ENCODE assay signal across 8 mouse cellular contexts in the genomic region with DNA sequence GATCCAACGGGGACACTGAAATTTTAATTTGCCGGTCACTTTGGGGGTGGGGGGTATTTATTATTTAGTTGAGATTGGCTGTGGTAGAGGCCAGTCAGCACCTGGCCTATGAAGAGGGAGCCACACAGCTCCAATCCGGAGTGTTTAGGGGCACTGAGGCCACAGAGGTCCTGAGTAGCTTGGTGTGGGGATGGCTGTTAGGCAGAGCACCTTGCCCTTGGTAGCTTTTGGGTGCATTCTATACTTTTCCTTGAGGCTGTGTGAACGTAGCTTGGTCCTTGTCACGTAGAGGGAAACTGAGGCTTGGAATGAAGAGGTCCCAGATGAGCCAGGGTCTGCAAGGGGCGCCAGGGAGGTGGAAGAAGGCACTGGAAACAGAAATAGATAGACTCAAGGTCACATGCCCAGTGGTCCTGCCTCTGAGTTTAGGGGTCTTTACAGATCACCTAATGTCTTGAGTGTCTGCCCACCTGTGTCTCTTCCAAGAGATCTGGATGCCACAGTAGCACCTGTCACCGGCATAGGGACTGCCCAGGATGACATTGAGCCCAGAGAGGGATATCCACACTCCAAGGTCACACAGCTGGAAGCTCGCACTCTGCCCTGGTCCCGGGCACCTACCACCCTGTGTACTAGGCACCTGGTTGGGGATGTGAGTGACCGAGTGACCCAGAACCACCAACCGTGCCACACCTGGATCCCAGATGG. TPM values are rescaled to one million over a fixed set of nuclear protein-coding genes. Genes with fewer than 3 reads are reported as not detected.
DNase-seq lines count a peak whose midpoint lies in the region; ATAC-seq and TF ChIP-seq lines count a peak whose summit lies in the region.

No protein-coding gene starts in this region.

- in situ Hi-C loops in ES-E14 (cut with MboI; ENCODE audit: low sequenced_read_pairs in 2 of 2, unreplicated experiment in 2 of 2): no loop called here

- peak overlapping the region; percentile 90 for H3K9ac ChIP-seq in ES-E14 (ENCODE audit: insufficient read depth, low read depth, low read length, poor library complexity, severe bottlenecking)
- peak overlapping the region; percentile 82 for H3K9ac ChIP-seq in forebrain, embryonic 16.5 days (replicated peaks; ENCODE audit: low read depth, low read length)
- peak overlapping the region; percentile 89 for H3K9ac ChIP-seq in liver, embryonic 16.5 days (ENCODE audit: low read depth, low read length)

- no peaks in the 10 kb centered on the region for H3K9me3 ChIP-seq in heart, embryonic 10.5 days
- no peaks in the 10 kb centered on the region for H3K9me3 ChIP-seq in ES-E14 (ENCODE audit: control insufficient read depth, insufficient read depth, low read depth, low read length)
- H3K9me3 ChIP-seq in forebrain, embryonic 16.5 days (ENCODE audit: control insufficient read depth, low read length): no peaks in the 10 kb centered on the region
- no peaks in the 10 kb centered on the region for H3K9me3 ChIP-seq in liver, embryonic 16.5 days (replicated peaks; ENCODE audit: control insufficient read depth, low read length)

- 60% methylated on average over 11 of the region's 11 CpGs for WGBS in heart, embryonic 10.5 days
- WGBS in forebrain, embryonic 16.5 days: 61% methylated on average over 11 of the region's 11 CpGs
- WGBS in liver, embryonic 16.5 days (ENCODE audit: insufficient replicate concordance): 43% methylated on average over 11 of the region's 11 CpGs

- no peak for ATAC-seq in forebrain, embryonic 16.5 days
- ATAC-seq in liver, embryonic 16.5 days (ENCODE audit: low read depth): no peak

- H3K4me1 ChIP-seq in heart, embryonic 10.5 days: peaks cover 86% of the 10 kb centered on the region
- peaks cover 3 to 37% of the 10 kb centered on the region in 2 experiments; a peak in 3 of 4 replicates for H3K4me1 ChIP-seq in ES-E14 (ENCODE audit: control insufficient read depth in 2 of 2, insufficient read depth in 2 of 2, low read length in 2 of 2, poor library complexity in 1 of 2)
- H3K4me1 ChIP-seq in forebrain, embryonic 16.5 days (replicated peaks; ENCODE audit: control insufficient read depth, insufficient read depth, low read length): peaks cover 52% of the 10 kb centered on the region
- H3K4me1 ChIP-seq in liver, embryonic 16.5 days (ENCODE audit: control insufficient read depth, low read depth, low read length): peaks cover 64% of the 10 kb centered on the region

- DNase-seq in heart, embryonic 10.5 days (ENCODE audit: low spot score): no peak
- DNase-seq in heart, adult 18-20 months: no peak
- DNase-seq in ES-E14 (ENCODE audit: low read depth, low spot score): no peak
- DNase-seq in thymus, postnatal 14 days: no peak
- DNase-seq in layer of hippocampus, postnatal 14 days (ENCODE audit: low spot score in 2 of 2): no peak
- DNase-seq in gastrocnemius, postnatal 4 days (ENCODE audit: low spot score in 2 of 2): no peak

- peak overlapping the region; percentile 93 for H3K4me3 ChIP-seq in heart, embryonic 10.5 days
- peak overlapping the region; percentile 90 to 91 for H3K4me3 ChIP-seq in ES-E14 (ENCODE audit: insufficient read depth in 1 of 2, low read depth in 1 of 2, low read length in 2 of 2, poor library complexity in 1 of 2, severe bottlenecking in 1 of 2)
- H3K4me3 ChIP-seq in forebrain, embryonic 16.5 days (replicated peaks; ENCODE audit: low read length): peak overlapping the region; percentile 70
- peak overlapping the region; percentile 93 for H3K4me3 ChIP-seq in liver, embryonic 16.5 days (ENCODE audit: low read depth, low read length)

- peaks cover 22% of the 10 kb centered on the region for H3K27me3 ChIP-seq in heart, embryonic 10.5 days (ENCODE audit: insufficient read depth, poor library complexity, severe bottlenecking)
- H3K27me3 ChIP-seq in forebrain, embryonic 16.5 days (replicated peaks; ENCODE audit: control insufficient read depth, insufficient read depth, low read length): peaks cover 16% of the 10 kb centered on the region
- H3K27me3 ChIP-seq in liver, embryonic 16.5 days (ENCODE audit: control insufficient read depth, insufficient read depth, low read depth, low read length): no peaks in the 10 kb centered on the region

- peak overlapping the region; percentile 98 for H3K27ac ChIP-seq in heart, embryonic 10.5 days
- H3K27ac ChIP-seq in ES-E14 (ENCODE audit: insufficient read depth, low read depth, low read length, poor library complexity, severe bottlenecking): peak overlapping the region; percentile 82; the same call in 1 of the 2 replicates
- no peak overlapping the region for H3K27ac ChIP-seq in forebrain, embryonic 16.5 days (ENCODE audit: low read length)
- H3K27ac ChIP-seq in liver, embryonic 16.5 days (ENCODE audit: low read length): peak overlapping the region; percentile 91

- H3K4me2 ChIP-seq in forebrain, embryonic 16.5 days (ENCODE audit: low read length): peak overlapping the region; percentile 87
- H3K4me2 ChIP-seq in liver, embryonic 16.5 days (ENCODE audit: low read depth, low read length): peak overlapping the region; percentile 93

- H3K36me3 ChIP-seq in heart, embryonic 10.5 days: peaks cover 18% of the 10 kb centered on the region
- H3K36me3 ChIP-seq in ES-E14 (ENCODE audit: control insufficient read depth, insufficient read depth, low read length, poor library complexity, severe bottlenecking): peaks cover 5% of the 10 kb centered on the region; the same call in 1 of the 2 replicates
- 0 out of 2 replicates have a peak, but pooled peaks cover 1% of the 10 kb centered on the region for H3K36me3 ChIP-seq in forebrain, embryonic 16.5 days (ENCODE audit: control insufficient read depth, insufficient read depth)
- H3K36me3 ChIP-seq in liver, embryonic 16.5 days (ENCODE audit: control insufficient read depth, insufficient read depth): peaks cover 10% of the 10 kb centered on the region

TF ChIP-seq in ES-E14, 5 proteins besides CTCF, POLR2A, EP300 and RAD21:
- TF ChIP-seq ZNF384 (IDR thresholded peaks at IDR 0.05; ENCODE audit: low read depth, low read length) (no peak), CHD2 (IDR thresholded peaks at IDR 0.05; ENCODE audit: low read depth, low read length) (no peak), MAFK (IDR thresholded peaks at IDR 0.05; ENCODE audit: insufficient read depth, low read depth, low read length) (no peak), HCFC1 (IDR thresholded peaks at IDR 0.05; ENCODE audit: borderline replicate concordance, insufficient read depth, low read length) (no peak), ZC3H11A (IDR thresholded peaks at IDR 0.05; ENCODE audit: borderline replicate concordance, low read depth, low read length) (no peak)

RNA-seq across cellular contexts. Expression of a gene that starts 4.0 kb away (rescaled TPM):
- polyA plus RNA-seq in heart, embryonic 10.5 days (2016; fragmentation: Nextera tagmentation; extraction: Ambion mirVana): 17.6 and 18.6 TPM in 2 replicates
- total RNA-seq in heart, adult 18-20 months (2021): 10 to 100 TPM; 33.8 to 34.9 TPM
- 15.7 and 30.1 TPM in 2 replicates for total RNA-seq in ES-E14 (2012; rRNA removed)
- 11.6 and 11.8 TPM in 2 replicates for polyA plus RNA-seq in forebrain, embryonic 16.5 days (2015; fragmentation: Nextera tagmentation; extraction: Ambion mirVana)
- 30.0 and 35.0 TPM in 2 replicates for polyA plus RNA-seq in liver, embryonic 16.5 days (2015; fragmentation: Nextera tagmentation; extraction: Ambion mirVana)
- 10 to 100 TPM; 61.6 to 63.6 TPM for total RNA-seq in layer of hippocampus, postnatal 14 days (2021)
- total RNA-seq in gastrocnemius, postnatal 4 days (2021): 10 to 100 TPM; 37.7 to 42.0 TPM

RNA-seq across cellular contexts. Expression of a gene that starts 28.7 kb away (rescaled TPM):
- polyA plus RNA-seq in heart, embryonic 10.5 days (2016; fragmentation: Nextera tagmentation; extraction: Ambion mirVana): 53.5 and 62.2 TPM in 2 replicates
- total RNA-seq in heart, adult 18-20 months (2021): 10 to 100 TPM; 16.5 to 16.9 TPM
- 37.8 and 50.7 TPM in 2 replicates for total RNA-seq in ES-E14 (2012; rRNA removed)
- 48.5 and 62.7 TPM in 2 replicates for polyA plus RNA-seq in forebrain, embryonic 16.5 days (2015; fragmentation: Nextera tagmentation; extraction: Ambion mirVana)
- 21.8 and 22.1 TPM in 2 replicates for polyA plus RNA-seq in liver, embryonic 16.5 days (2015; fragmentation: Nextera tagmentation; extraction: Ambion mirVana)
- total RNA-seq in layer of hippocampus, postnatal 14 days (2021): 10 to 100 TPM; 25.9 to 28.1 TPM
- 10 to 100 TPM; 22.1 to 22.5 TPM for total RNA-seq in gastrocnemius, postnatal 4 days (2021)

RNA-seq across cellular contexts. Expression of a gene that starts 33.3 kb away (rescaled TPM):
- 173 and 196 TPM in 2 replicates for polyA plus RNA-seq in heart, embryonic 10.5 days (2016; fragmentation: Nextera tagmentation; extraction: Ambion mirVana)
- total RNA-seq in heart, adult 18-20 months (2021): 100 to 1,000 TPM; 118 to 132 TPM
- 115 and 121 TPM in 2 replicates for total RNA-seq in ES-E14 (2012; rRNA removed)
- 210 and 213 TPM in 2 replicates for polyA plus RNA-seq in forebrain, embryonic 16.5 days (2015; fragmentation: Nextera tagmentation; extraction: Ambion mirVana)
- 93.8 and 100 TPM in 2 replicates for polyA plus RNA-seq in liver, embryonic 16.5 days (2015; fragmentation: Nextera tagmentation; extraction: Ambion mirVana)
- total RNA-seq in layer of hippocampus, postnatal 14 days (2021): 100 to 1,000 TPM; 132 to 134 TPM
- 100 to 1,000 TPM; 148 to 152 TPM for total RNA-seq in gastrocnemius, postnatal 4 days (2021)

RNA-seq across cellular contexts. Expression of a gene that starts 37.5 kb away (rescaled TPM):
- polyA plus RNA-seq in heart, embryonic 10.5 days (2016; fragmentation: Nextera tagmentation; extraction: Ambion mirVana): 447 and 460 TPM in 2 replicates
- total RNA-seq in heart, adult 18-20 months (2021): 1,000 to 10,000 TPM; 1,062 to 1,185 TPM
- 2,093 and 2,486 TPM in 2 replicates for total RNA-seq in ES-E14 (2012; rRNA removed)
- 652 and 674 TPM in 2 replicates for polyA plus RNA-seq in forebrain, embryonic 16.5 days (2015; fragmentation: Nextera tagmentation; extraction: Ambion mirVana)
- polyA plus RNA-seq in liver, embryonic 16.5 days (2015; fragmentation: Nextera tagmentation; extraction: Ambion mirVana): 266 and 282 TPM in 2 replicates
- total RNA-seq in layer of hippocampus, postnatal 14 days (2021): 1,000 to 10,000 TPM; 1,016 to 1,032 TPM
- total RNA-seq in gastrocnemius, postnatal 4 days (2021): 1,000 to 10,000 TPM; 1,324 to 1,404 TPM

RNA-seq across cellular contexts. Expression of a gene that starts 40.3 kb away (rescaled TPM):
- 0.43 and 2.4 TPM in 2 replicates for polyA plus RNA-seq in heart, embryonic 10.5 days (2016; fragmentation: Nextera tagmentation; extraction: Ambion mirVana)
- total RNA-seq in heart, adult 18-20 months (2021): under 1 TPM; 0.31 to 0.74 TPM
- total RNA-seq in ES-E14 (2012; rRNA removed): 0.94 and 2.2 TPM in 2 replicates
- polyA plus RNA-seq in forebrain, embryonic 16.5 days (2015; fragmentation: Nextera tagmentation; extraction: Ambion mirVana): 0.17 and 0.66 TPM in 2 replicates
- 39.9 and 45.9 TPM in 2 replicates for polyA plus RNA-seq in liver, embryonic 16.5 days (2015; fragmentation: Nextera tagmentation; extraction: Ambion mirVana)
- total RNA-seq in layer of hippocampus, postnatal 14 days (2021): under 1 TPM; 0.17 to 0.46 TPM
- 1 to 10 TPM; 1.2 to 1.5 TPM for total RNA-seq in gastrocnemius, postnatal 4 days (2021)
